Mouse (Mus musculus) cerebellum, postnatal 36 days (tissue): Measurements from ENCODE around the gene Rp2.
A peak's percentile ranks its signal among the peaks of the same experiment; 100 is the strongest.

Experiments used
- DNase-seq, 2 experiments: peaks; one replicate each; pipeline ENCODE4 v3.0.0; 2021 to 2022; ENCODE audit warnings: mixed read lengths in 2 of 2

The Rp2 gene

GRCm38 (mm10) chrX:20425140-20425838, 61.0 kb downstream of the Rp2 start, which contains the start of gene Jade3:
Gene Jade3 (plus strand): TSS chrX:20425688.
- DNase-seq = peak; percentile 60 to 62

- DNase-seq = peak; percentile 23 to 24
Observed at GRCm38 (mm10) chrX:20425839-20426449, 61.7 kb downstream of the Rp2 start.
